Mouse (Mus musculus) liver, embryonic 16.5 days (tissue): ENCODE data around the gene Ifi205. TPM values are rescaled to one million over a fixed set of nuclear protein-coding genes. Genes with fewer than 3 reads are reported as not detected.
A peak's percentile ranks its signal among the peaks of the same experiment; 100 is the strongest.
"Not testable (repeated sequence)": the region's sequence is repeated elsewhere in the genome, so short reads cannot be mapped to it uniquely, and the experiment has no call there.

ENCODE experiments used
- ATAC-seq: fragments of 200-750 bp; cut with Nextera tagmentation; 2 replicates; pipeline ENCODE4 v1.8.0; 2017; ENCODE audit warnings: low read depth, mild to moderate bottlenecking, moderate number of reproducible peaks, moderate library complexity
- H3K27ac ChIP-seq: fragments of 300-500 bp; sonication (generic); 2 replicates; pipeline ENCODE4 v1.5.1; 2014; ENCODE audit warnings: mild to moderate bottlenecking, low read length
- H3K27me3 ChIP-seq: fragments of 300-500 bp; sonication (generic); 2 replicates; pipeline ENCODE4 v1.6.1; 2014; ENCODE audit warnings: low read depth, low read length, mixed read lengths; ENCODE audit not compliant: control insufficient read depth, insufficient read depth
- H3K36me3 ChIP-seq: fragments of 300-500 bp; sonication (generic); 2 replicates; pipeline ENCODE4 v1.6.1; 2014; ENCODE audit warnings: mild to moderate bottlenecking; ENCODE audit not compliant: control insufficient read depth, insufficient read depth
- H3K4me1 ChIP-seq: fragments of 300-500 bp; sonication (generic); 2 replicates; pipeline ENCODE4 v1.6.1; 2014; ENCODE audit warnings: low read depth, low read length, mixed read lengths; ENCODE audit not compliant: control insufficient read depth
- H3K4me2 ChIP-seq: fragments of 300-500 bp; sonication (generic); 2 replicates; pipeline ENCODE4 v1.6.1; 2014; ENCODE audit warnings: low read depth, low read length, mixed read lengths
- H3K4me3 ChIP-seq: fragments of 300-500 bp; sonication (generic); 2 replicates; pipeline ENCODE4 v1.5.1; 2014; ENCODE audit warnings: low read depth, mild to moderate bottlenecking, low read length
- H3K9ac ChIP-seq: fragments of 300-500 bp; sonication (generic); 2 replicates; pipeline ENCODE4 v1.6.1; 2014; ENCODE audit warnings: low read depth, low read length
- H3K9me3 ChIP-seq: fragments of 300-500 bp; sonication (generic); replicated peaks from 2 replicates; pipeline ENCODE4 v1.6.1; 2016; ENCODE audit warnings: low read length; ENCODE audit not compliant: control insufficient read depth
- WGBS: fragments of 180-500 bp; shearing (Covaris S2); extraction: QIAGEN DNeasy Blood & Tissue Kit; methylation state at CpG from one replicate; pipeline ENCODE4 v1.1.7; 2014; ENCODE audit not compliant: insufficient replicate concordance; 5-methylcytosine and 5-hydroxymethylcytosine counted together
- polyA plus RNA-seq: library from polyadenylated mRNA; unstranded; fragments of >200 nt; fragmentation: Nextera tagmentation; extraction: Ambion mirVana; gene quantifications from 2 replicates; pipeline ENCODE4 v1.2.1, GENCODE M21; 2015

Gene Ifi205
- polyA plus RNA-seq, 1 experiment from 2014 or later: 0.60 TPM

GRCm38 (mm10) chr1:174048227-174048626, 16.6 kb upstream of the Ifi205 start:
- H3K27ac ChIP-seq, H3K4me3 ChIP-seq, H3K9ac ChIP-seq, H3K4me2 ChIP-seq, H3K9me3 ChIP-seq, H3K27me3 ChIP-seq, H3K4me1 ChIP-seq, H3K36me3 ChIP-seq, ATAC-seq: not testable (repeated sequence)
- WGBS: 34% methylated on average over 6 of the region's 6 CpGs

- Histone ChIP-seq H3K36me3 (no peaks in the 10 kb centered on the region), H3K9ac (no peak overlapping the region), H3K9me3 (no peaks in the 10 kb centered on the region), H3K27me3 (no peaks in the 10 kb centered on the region), H3K4me2 (no peak overlapping the region), H3K4me3 (no peak overlapping the region), H3K4me1 (no peaks in the 10 kb centered on the region), H3K27ac (no peak overlapping the region)
- WGBS: 44% methylated on average over 2 of the region's 2 CpGs
- ATAC-seq: no peak
Observed at GRCm38 (mm10) chr1:174044431-174044830, 12.8 kb upstream of the Ifi205 start.

- not testable (repeated sequence) for H3K27me3 ChIP-seq, H3K4me2 ChIP-seq, H3K4me1 ChIP-seq, H3K9ac ChIP-seq, H3K36me3 ChIP-seq, H3K27ac ChIP-seq, H3K4me3 ChIP-seq, H3K9me3 ChIP-seq
- peak; percentile 27; the same call in 1 of the 2 replicates for ATAC-seq
- 59% methylated on average over 12 of the region's 12 CpGs for WGBS
Observed at GRCm38 (mm10) chr1:174042091-174042884, 10.7 kb upstream of the Ifi205 start.

- Histone ChIP-seq H3K9ac (no peak within 1 kb of the TSS), H3K27ac (no peak within 1 kb of the TSS), H3K4me2 (no peak within 1 kb of the TSS), H3K36me3 (no peaks in the 10 kb centered on the region), H3K4me3 (no peak within 1 kb of the TSS), H3K9me3 (no peaks in the 10 kb centered on the region), H3K27me3 (no peaks in the 10 kb centered on the region), H3K4me1 (no peaks in the 10 kb centered on the region)
- 38% methylated on average over 7 of the region's 7 CpGs for WGBS
- 0 out of 2 replicates have a peak, but pooled peaks have one; percentile 28 for ATAC-seq
Observed at GRCm38 (mm10) chr1:174040523-174041177, 9.0 kb upstream of the Ifi205 start, which contains the start of gene Olfr433. Gene Olfr433, plus strand, starts transcription at chr1:174040705.

GRCm38 (mm10) chr1:174038480-174038879, 6.9 kb upstream of the Ifi205 start:
- no peaks in the 10 kb centered on the region for H3K27me3 ChIP-seq
- no peaks in the 10 kb centered on the region for H3K9me3 ChIP-seq
- H3K36me3 ChIP-seq: no peaks in the 10 kb centered on the region
- no peak overlapping the region for H3K4me3 ChIP-seq
- no peak overlapping the region for H3K27ac ChIP-seq
- no peak overlapping the region for H3K9ac ChIP-seq
- no peaks in the 10 kb centered on the region for H3K4me1 ChIP-seq
- 67% methylated on average over 3 of the region's 3 CpGs for WGBS
- no peak overlapping the region for H3K4me2 ChIP-seq
- no peak for ATAC-seq

GRCm38 (mm10) chr1:174035841-174036240, 4.2 kb upstream of the Ifi205 start:
- Histone ChIP-seq H3K4me2 (no peak overlapping the region), H3K9ac (no peak overlapping the region), H3K4me1 (no peaks in the 10 kb centered on the region), H3K4me3 (no peak overlapping the region), H3K27me3 (no peaks in the 10 kb centered on the region), H3K27ac (no peak overlapping the region), H3K9me3 (no peaks in the 10 kb centered on the region), H3K36me3 (no peaks in the 10 kb centered on the region)
- WGBS: 46% methylated on average over 4 of the region's 4 CpGs
- no peak for ATAC-seq

- H3K4me3 ChIP-seq, H3K27ac ChIP-seq, H3K9me3 ChIP-seq, H3K9ac ChIP-seq, H3K4me1 ChIP-seq, H3K36me3 ChIP-seq, H3K4me2 ChIP-seq, ATAC-seq, H3K27me3 ChIP-seq: not testable (repeated sequence)
Observed at GRCm38 (mm10) chr1:174007050-174007449, 24.6 kb downstream of the Ifi205 start.

GRCm38 (mm10) chr1:174004352-174005109, 27.1 kb downstream of the Ifi205 start:
- not testable (repeated sequence) for H3K4me2 ChIP-seq, H3K4me3 ChIP-seq, ATAC-seq, H3K9ac ChIP-seq, H3K27me3 ChIP-seq, H3K9me3 ChIP-seq, H3K4me1 ChIP-seq, H3K27ac ChIP-seq, H3K36me3 ChIP-seq
- WGBS: 10% methylated on average over 2 of the region's 3 CpGs

- Histone ChIP-seq H3K4me2 (no peak overlapping the region), H3K9ac (no peak overlapping the region), H3K36me3 (no peaks in the 10 kb centered on the region), H3K4me1 (no peaks in the 10 kb centered on the region), H3K4me3 (no peak overlapping the region), H3K27me3 (no peaks in the 10 kb centered on the region), H3K27ac (no peak overlapping the region), H3K9me3 (no peaks in the 10 kb centered on the region)
- WGBS: 68% methylated on average over 4 of the region's 4 CpGs
- ATAC-seq: no peak
Observed at GRCm38 (mm10) chr1:173995003-173995402, 36.6 kb downstream of the Ifi205 start.
